Comparison of ENCODE assay signal across 11 mouse cellular contexts in genomic region chr3:69186643-69187042, GRCm38 (mm10). TPM values are rescaled to one million over a fixed set of nuclear protein-coding genes. Genes with fewer than 3 reads are reported as not detected.
DNase-seq lines count a peak whose midpoint lies in the region; ATAC-seq lines count a peak whose summit lies in the region.
"Had no signal": no experiment of that assay in that cellular context is flagged by ENCODE, and none has a peak within 500 bp of the region (broad histone marks: within the 10 kb centered on the region; RNA-seq: fewer than 3 reads in every experiment).

No protein-coding gene starts in this region.

- no peaks in the 10 kb centered on the region for H3K9me3 ChIP-seq in hindbrain, embryonic 16.5 days (ENCODE audit: control insufficient read depth, low read length)
- no peaks in the 10 kb centered on the region for H3K9me3 ChIP-seq in hindbrain, embryonic 12.5 days (replicated peaks)
- H3K9me3 ChIP-seq: heart, embryonic 13.5 days; limb, embryonic 15.5 days had no signal

- ATAC-seq in hindbrain, embryonic 16.5 days = 0 out of 2 replicates have a peak, but pooled peaks have one; percentile 40
- no peak for ATAC-seq in hindbrain, embryonic 12.5 days (ENCODE audit: low FRiP score)

- no peak overlapping the region for H3K4me2 ChIP-seq in hindbrain, embryonic 16.5 days (ENCODE audit: low read length)
- no peak overlapping the region for H3K4me2 ChIP-seq in hindbrain, embryonic 12.5 days (replicated peaks)
- H3K4me2 ChIP-seq: heart, embryonic 13.5 days; limb, embryonic 15.5 days had no signal

- no peaks in the 10 kb centered on the region for H3K36me3 ChIP-seq in hindbrain, embryonic 16.5 days (ENCODE audit: control insufficient read depth, insufficient read depth, low read length)
- H3K36me3 ChIP-seq in hindbrain, embryonic 12.5 days = no peaks in the 10 kb centered on the region
- H3K36me3 ChIP-seq: heart, embryonic 13.5 days; limb, embryonic 15.5 days had no signal

- 61% methylated on average over 16 of the region's 16 CpGs for WGBS in hindbrain, embryonic 16.5 days
- 80% methylated on average over 16 of the region's 16 CpGs for WGBS in hindbrain, embryonic 12.5 days

- H3K4me1 ChIP-seq in hindbrain, embryonic 16.5 days (ENCODE audit: control insufficient read depth, insufficient read depth, low read depth, low read length) = no peaks in the 10 kb centered on the region
- no peaks in the 10 kb centered on the region for H3K4me1 ChIP-seq in hindbrain, embryonic 12.5 days
- H3K4me1 ChIP-seq: limb, embryonic 15.5 days had no signal

- H3K9ac ChIP-seq in hindbrain, embryonic 16.5 days (ENCODE audit: low read depth, low read length) = no peak overlapping the region
- H3K9ac ChIP-seq in hindbrain, embryonic 12.5 days = no peak overlapping the region
- H3K9ac ChIP-seq: heart, embryonic 13.5 days; limb, embryonic 15.5 days had no signal

- peak; percentile 8 for DNase-seq in ovary, postnatal 36 days (ENCODE audit: low spot score)
- DNase-seq in ovary, postnatal 10 days (ENCODE audit: low spot score) = no peak
- DNase-seq in layer of hippocampus, adult 9-11 months = peak; percentile 48
- DNase-seq in right cerebral cortex, postnatal 4 days = peak; percentile 5
- no peak for DNase-seq in urinary bladder, postnatal 25 days (ENCODE audit: low spot score)
- DNase-seq in urinary bladder, adult 18-20 months (ENCODE audit: low spot score in 2 of 2) = no peak

- H3K27me3 ChIP-seq in hindbrain, embryonic 16.5 days (replicated peaks; ENCODE audit: control insufficient read depth, insufficient read depth, low read length) = no peaks in the 10 kb centered on the region
- H3K27me3 ChIP-seq in hindbrain, embryonic 12.5 days = no peaks in the 10 kb centered on the region
- H3K27me3 ChIP-seq: heart, embryonic 13.5 days; limb, embryonic 15.5 days had no signal

- no peak overlapping the region for H3K27ac ChIP-seq in hindbrain, embryonic 16.5 days (ENCODE audit: low read depth, low read length)
- no peak overlapping the region for H3K27ac ChIP-seq in hindbrain, embryonic 12.5 days
- H3K27ac ChIP-seq: heart, embryonic 13.5 days; limb, embryonic 15.5 days had no signal

- H3K4me3 ChIP-seq in hindbrain, embryonic 16.5 days (ENCODE audit: low read length) = no peak overlapping the region
- no peak overlapping the region for H3K4me3 ChIP-seq in hindbrain, embryonic 12.5 days
- H3K4me3 ChIP-seq: heart, embryonic 13.5 days; limb, embryonic 15.5 days had no signal

RNA-seq across cellular contexts. Expression of gene Arl14, which starts 35.6 kb away (rescaled TPM):
- polyA plus RNA-seq in hindbrain, embryonic 16.5 days (2015; fragmentation: Nextera tagmentation; extraction: Ambion mirVana) = not detected in 2 replicates
- polyA plus RNA-seq in hindbrain, embryonic 12.5 days (2016; fragmentation: Nextera tagmentation; extraction: Ambion mirVana) = not detected in 2 replicates
- polyA plus RNA-seq: cortical plate, adult 2 months; heart, embryonic 13.5 days; limb, embryonic 15.5 days had no signal

RNA-seq across cellular contexts. Expression of gene Kpna4, which starts 59.7 kb away (rescaled TPM):
- polyA plus RNA-seq in hindbrain, embryonic 16.5 days (2015; fragmentation: Nextera tagmentation; extraction: Ambion mirVana) = 27.0 and 28.7 TPM in 2 replicates
- 54.1 and 58.4 TPM in 2 replicates for polyA plus RNA-seq in hindbrain, embryonic 12.5 days (2016; fragmentation: Nextera tagmentation; extraction: Ambion mirVana)

Comparison
In these comparisons a context has a peak if more than half of its experiments do, and no peak if none do; other contexts are left out.
1. DNase-seq: peak in ovary, postnatal 36 days (single experiment), layer of hippocampus, adult 9-11 months (single experiment) and right cerebral cortex, postnatal 4 days (single experiment); none in ovary, postnatal 10 days (single experiment), urinary bladder, postnatal 25 days (single experiment) and urinary bladder, adult 18-20 months (0 of 2).